Mouse (Mus musculus): ENCODE measurements at regions not wholly inside any gene's neighbourhood (a gene's known extent, or its start where the extent isn't known, plus 50 kb on each side); places are given as distances from the start of the nearest gene placed in this dataset.

DNA sequence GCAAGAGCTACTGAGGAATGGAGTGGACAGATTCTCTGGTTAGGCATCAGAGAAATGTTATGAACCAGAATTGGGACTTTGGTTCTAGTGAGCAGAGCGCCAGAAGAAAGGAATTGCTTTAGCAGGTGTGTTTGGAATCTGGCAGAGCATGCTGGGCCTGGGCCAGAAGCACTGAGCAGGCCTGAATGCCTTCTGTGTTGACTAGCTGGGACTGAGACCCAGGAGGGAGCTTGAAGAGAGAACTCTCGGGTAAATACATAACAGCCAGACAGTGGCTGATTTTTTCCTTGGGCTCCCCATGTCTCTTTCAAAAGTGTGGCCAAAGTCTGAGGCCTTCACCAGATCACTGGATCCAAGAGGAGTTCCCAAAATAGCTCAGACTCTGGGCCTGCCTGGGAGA, 107.5 kb upstream of the Zfp462 start:
- H3K36me3 ChIP-seq (ENCODE audit: control insufficient read depth, insufficient read depth, low read length), result no peaks in the 10 kb centered on the region
- H3K4me3 ChIP-seq (ENCODE audit: control insufficient read depth in 1 of 2, insufficient read depth in 1 of 2, low read depth in 1 of 2, low read length in 2 of 2), result no peak overlapping the region
- no peak overlapping the region for H3K9ac ChIP-seq (ENCODE audit: low read length)
- 0 out of 4 replicates have a peak overlapping the region, but pooled peaks of 1 of the 2 experiments have one; percentile 30 for H3K27ac ChIP-seq (replicated peaks in 1 of 2; ENCODE audit: control insufficient read depth in 1 of 2, insufficient read depth in 1 of 2, low read depth in 2 of 2, low read length in 2 of 2)
- 55% methylated on average over 2 of the region's 2 CpGs for WGBS
- no peaks in the 10 kb centered on the region for H3K27me3 ChIP-seq (ENCODE audit: control insufficient read depth, insufficient read depth, low read length)
- ATAC-seq (ENCODE audit: insufficient number of reproducible peaks, insufficient read depth, low FRiP score, low read depth), result no peak
- no peaks in the 10 kb centered on the region for H3K9me3 ChIP-seq (ENCODE audit: control insufficient read depth, low read length)
- H3K4me1 ChIP-seq (ENCODE audit: control insufficient read depth in 2 of 2, insufficient read depth in 2 of 2, low read length in 2 of 2), result peaks cover 2 to 7% of the 10 kb centered on the region in 2 experiments; a peak in 2 of 4 replicates
- no peak overlapping the region for H3K4me2 ChIP-seq (ENCODE audit: low read length)

- ATAC-seq (ENCODE audit: insufficient number of reproducible peaks, insufficient read depth, low FRiP score, low read depth), result no peak
- 47% methylated on average over 5 of the region's 5 CpGs for WGBS
- Histone ChIP-seq H3K4me3 (ENCODE audit: control insufficient read depth in 1 of 2, insufficient read depth in 1 of 2, low read depth in 1 of 2, low read length in 2 of 2) (no peak overlapping the region), H3K27ac (replicated peaks in 1 of 2; ENCODE audit: control insufficient read depth in 1 of 2, insufficient read depth in 1 of 2, low read depth in 2 of 2, low read length in 2 of 2) (no peak overlapping the region), H3K4me2 (ENCODE audit: low read length) (no peak overlapping the region), H3K27me3 (ENCODE audit: control insufficient read depth, insufficient read depth, low read length) (no peaks in the 10 kb centered on the region), H3K9me3 (ENCODE audit: control insufficient read depth, low read length) (no peaks in the 10 kb centered on the region), H3K9ac (ENCODE audit: low read length) (no peak overlapping the region), H3K36me3 (ENCODE audit: control insufficient read depth, insufficient read depth, low read length) (no peaks in the 10 kb centered on the region), H3K4me1 (ENCODE audit: control insufficient read depth in 2 of 2, insufficient read depth in 2 of 2, low read length in 2 of 2) (peaks cover 2 to 7% of the 10 kb centered on the region in 2 experiments; a peak in 2 of 4 replicates)
Measured at GRCm38 (mm10) chr4:54838111-54838510, 106.7 kb upstream of the Zfp462 start.

DNA sequence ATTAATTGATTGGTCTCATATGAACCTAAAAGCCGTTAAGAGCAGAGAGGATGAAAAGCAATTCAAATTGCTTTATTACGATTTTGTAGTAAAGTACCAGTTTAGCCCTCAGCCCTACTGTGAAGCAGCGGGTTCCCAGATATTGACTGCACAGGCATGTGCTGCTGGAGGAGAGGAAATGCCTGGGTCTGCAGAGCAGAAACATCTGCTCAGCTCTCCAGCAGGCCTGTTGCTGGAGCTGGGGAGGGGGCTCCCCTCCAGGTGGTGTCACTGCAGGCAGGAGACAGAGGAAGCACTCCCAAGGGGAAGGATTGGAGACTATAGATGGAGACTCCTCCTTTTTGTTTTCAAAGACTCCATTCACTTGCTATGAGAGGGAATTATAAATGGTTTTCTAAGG, 106.1 kb upstream of the Zfp462 start:
- H3K4me3 ChIP-seq (ENCODE audit: control insufficient read depth in 1 of 2, insufficient read depth in 1 of 2, low read depth in 1 of 2, low read length in 2 of 2), result no peak overlapping the region
- 42% methylated on average over 3 of the region's 3 CpGs for WGBS
- peaks cover 2 to 7% of the 10 kb centered on the region in 2 experiments; a peak in 2 of 4 replicates for H3K4me1 ChIP-seq (ENCODE audit: control insufficient read depth in 2 of 2, insufficient read depth in 2 of 2, low read length in 2 of 2)
- no peaks in the 10 kb centered on the region for H3K27me3 ChIP-seq (ENCODE audit: control insufficient read depth, insufficient read depth, low read length)
- no peak for ATAC-seq (ENCODE audit: insufficient number of reproducible peaks, insufficient read depth, low FRiP score, low read depth)
- no peak overlapping the region for H3K27ac ChIP-seq (replicated peaks in 1 of 2; ENCODE audit: control insufficient read depth in 1 of 2, insufficient read depth in 1 of 2, low read depth in 2 of 2, low read length in 2 of 2)
- H3K9me3 ChIP-seq (ENCODE audit: control insufficient read depth, low read length), result no peaks in the 10 kb centered on the region
- no peak overlapping the region for H3K9ac ChIP-seq (ENCODE audit: low read length)
- H3K36me3 ChIP-seq (ENCODE audit: control insufficient read depth, insufficient read depth, low read length), result no peaks in the 10 kb centered on the region
- no peak overlapping the region for H3K4me2 ChIP-seq (ENCODE audit: low read length)

DNA sequence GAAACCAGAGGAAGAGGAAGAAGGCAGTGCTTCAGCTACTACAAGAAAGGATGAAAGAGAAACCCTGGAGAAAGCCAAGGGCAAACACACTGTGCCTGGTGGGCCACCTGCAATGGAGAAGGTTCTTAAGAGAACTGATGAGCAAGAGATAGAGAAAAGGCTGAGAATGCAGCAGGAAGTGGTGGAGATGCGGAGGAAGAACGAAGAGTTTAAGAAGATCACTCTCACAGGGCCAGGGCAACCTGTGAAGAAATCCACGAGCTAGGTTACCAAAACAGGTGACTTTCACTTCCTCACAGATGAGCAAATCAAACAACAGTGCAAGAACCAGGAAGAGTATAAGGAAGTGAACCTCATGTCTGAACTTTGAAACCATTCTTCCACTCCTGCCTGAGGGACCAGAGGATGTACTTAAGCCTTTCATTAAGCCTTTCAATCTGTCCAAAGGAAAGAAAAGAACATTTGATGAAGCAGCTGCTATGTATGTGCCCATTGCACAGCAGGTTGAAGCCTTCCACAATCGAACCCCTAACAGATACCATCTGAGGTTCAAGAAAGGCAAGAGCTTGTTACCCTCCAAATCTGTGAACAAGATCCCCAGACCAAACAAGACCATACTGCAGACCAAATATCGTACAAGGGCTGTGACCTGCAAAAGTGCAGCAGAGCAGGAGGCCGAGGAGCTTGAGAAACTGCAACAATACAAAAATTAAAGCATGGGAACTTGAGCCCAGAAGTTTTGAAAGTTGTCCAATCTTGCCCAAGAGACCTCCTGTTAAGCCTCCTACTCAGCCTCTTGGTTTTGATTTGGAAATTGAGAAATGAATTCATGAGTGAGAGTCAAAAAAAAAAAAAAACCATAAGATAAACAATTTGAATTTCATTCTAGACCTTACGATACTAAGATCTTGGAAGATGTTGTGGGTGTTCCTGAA, 91.6 kb upstream of the Zfp462 start:
- no peaks in the 10 kb centered on the region for H3K9me3 ChIP-seq (ENCODE audit: control insufficient read depth, low read length)
- no peaks in the 10 kb centered on the region for H3K36me3 ChIP-seq (ENCODE audit: control insufficient read depth, insufficient read depth, low read length)
- no peak overlapping the region for H3K4me2 ChIP-seq (ENCODE audit: low read length)
- ATAC-seq (ENCODE audit: insufficient number of reproducible peaks, insufficient read depth, low FRiP score, low read depth), result no peak
- H3K9ac ChIP-seq (ENCODE audit: low read length), result no peak overlapping the region
- H3K4me3 ChIP-seq (ENCODE audit: control insufficient read depth in 1 of 2, insufficient read depth in 1 of 2, low read depth in 1 of 2, low read length in 2 of 2), result no peak overlapping the region
- H3K4me1 ChIP-seq (ENCODE audit: control insufficient read depth in 2 of 2, insufficient read depth in 2 of 2, low read length in 2 of 2), result peaks cover 0 to 2% of the 10 kb centered on the region in 2 experiments; a peak in 1 of 4 replicates
- WGBS, result 86% methylated on average over 7 of the region's 7 CpGs
- H3K27me3 ChIP-seq (ENCODE audit: control insufficient read depth, insufficient read depth, low read length), result no peaks in the 10 kb centered on the region
- H3K27ac ChIP-seq (replicated peaks in 1 of 2; ENCODE audit: control insufficient read depth in 1 of 2, insufficient read depth in 1 of 2, low read depth in 2 of 2, low read length in 2 of 2), result no peak overlapping the region

DNA sequence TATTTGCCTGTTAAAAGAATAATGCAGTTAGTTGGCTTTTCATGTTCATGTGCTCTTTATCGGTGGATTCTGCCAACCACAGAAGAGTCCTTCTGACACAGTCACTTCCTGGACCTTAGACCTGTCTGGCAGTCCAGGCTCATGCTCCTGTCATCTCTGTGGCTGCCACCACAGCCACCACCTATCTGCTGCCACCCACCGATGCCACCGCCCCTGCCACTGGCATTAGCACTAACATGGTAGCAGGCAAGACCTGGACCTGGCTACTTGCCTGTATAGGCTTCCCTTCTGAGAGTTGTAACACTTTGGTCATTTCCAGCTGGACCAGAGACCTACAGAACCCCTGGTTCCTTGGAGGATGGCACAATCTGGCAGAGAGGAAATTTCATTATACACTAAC, 86.2 kb upstream of the Zfp462 start:
- no peaks in the 10 kb centered on the region for H3K9me3 ChIP-seq (ENCODE audit: control insufficient read depth, low read length)
- peaks cover 0 to 2% of the 10 kb centered on the region in 2 experiments; a peak in 1 of 4 replicates for H3K4me1 ChIP-seq (ENCODE audit: control insufficient read depth in 2 of 2, insufficient read depth in 2 of 2, low read length in 2 of 2)
- no peaks in the 10 kb centered on the region for H3K27me3 ChIP-seq (ENCODE audit: control insufficient read depth, insufficient read depth, low read length)
- H3K9ac ChIP-seq (ENCODE audit: low read length), result no peak overlapping the region
- H3K36me3 ChIP-seq (ENCODE audit: control insufficient read depth, insufficient read depth, low read length), result no peaks in the 10 kb centered on the region
- no peak overlapping the region for H3K4me2 ChIP-seq (ENCODE audit: low read length)
- no peak overlapping the region for H3K27ac ChIP-seq (replicated peaks in 1 of 2; ENCODE audit: control insufficient read depth in 1 of 2, insufficient read depth in 1 of 2, low read depth in 2 of 2, low read length in 2 of 2)
- no peak for ATAC-seq (ENCODE audit: insufficient number of reproducible peaks, insufficient read depth, low FRiP score, low read depth)
- 94% methylated on average over 3 of the region's 3 CpGs for WGBS
- no peak overlapping the region for H3K4me3 ChIP-seq (ENCODE audit: control insufficient read depth in 1 of 2, insufficient read depth in 1 of 2, low read depth in 1 of 2, low read length in 2 of 2)

GRCm38 (mm10) chr4:54866062-54866461, 78.8 kb upstream of the Zfp462 start:
- Histone ChIP-seq H3K4me1 (ENCODE audit: control insufficient read depth in 2 of 2, insufficient read depth in 2 of 2, low read length in 2 of 2) (no peaks in the 10 kb centered on the region), H3K9ac (ENCODE audit: low read length) (no peak overlapping the region), H3K27me3 (ENCODE audit: control insufficient read depth, insufficient read depth, low read length) (no peaks in the 10 kb centered on the region), H3K9me3 (ENCODE audit: control insufficient read depth, low read length) (no peaks in the 10 kb centered on the region), H3K4me2 (ENCODE audit: low read length) (no peak overlapping the region), H3K4me3 (ENCODE audit: control insufficient read depth in 1 of 2, insufficient read depth in 1 of 2, low read depth in 1 of 2, low read length in 2 of 2) (no peak overlapping the region), H3K36me3 (ENCODE audit: control insufficient read depth, insufficient read depth, low read length) (no peaks in the 10 kb centered on the region), H3K27ac (replicated peaks in 1 of 2; ENCODE audit: control insufficient read depth in 1 of 2, insufficient read depth in 1 of 2, low read depth in 2 of 2, low read length in 2 of 2) (no peak overlapping the region)
- 38% methylated on average over 2 of the region's 2 CpGs for WGBS
- no peak for ATAC-seq (ENCODE audit: insufficient number of reproducible peaks, insufficient read depth, low FRiP score, low read depth)

- Histone ChIP-seq H3K9me3 (ENCODE audit: control insufficient read depth, low read length) (no peaks in the 10 kb centered on the region), H3K4me2 (ENCODE audit: low read length) (peak overlapping the region; percentile 16; the same call in 1 of the 2 replicates), H3K36me3 (ENCODE audit: control insufficient read depth, insufficient read depth, low read length) (no peaks in the 10 kb centered on the region), H3K4me3 (ENCODE audit: control insufficient read depth in 1 of 2, insufficient read depth in 1 of 2, low read depth in 1 of 2, low read length in 2 of 2) (no peak overlapping the region), H3K4me1 (ENCODE audit: control insufficient read depth in 2 of 2, insufficient read depth in 2 of 2, low read length in 2 of 2) (no peaks in the 10 kb centered on the region; a peak in 1 of 4 replicates), H3K9ac (ENCODE audit: low read length) (no peak overlapping the region), H3K27ac (replicated peaks in 1 of 2; ENCODE audit: control insufficient read depth in 1 of 2, insufficient read depth in 1 of 2, low read depth in 2 of 2, low read length in 2 of 2) (no peak overlapping the region), H3K27me3 (ENCODE audit: control insufficient read depth, insufficient read depth, low read length) (no peaks in the 10 kb centered on the region)
- 62% methylated on average over 13 of the region's 13 CpGs for WGBS
- no peak for ATAC-seq (ENCODE audit: insufficient number of reproducible peaks, insufficient read depth, low FRiP score, low read depth)
Measured at GRCm38 (mm10) chr4:54874136-54874827, 70.6 kb upstream of the Zfp462 start.

Measured in heart, embryonic 14.5 days (tissue).